Mouse (Mus musculus) heart, postnatal 10 days (tissue): ENCODE measurements around the gene Fam92b. TPM values are rescaled to one million over a fixed set of nuclear protein-coding genes. Genes with fewer than 3 reads are reported as not detected.

Source experiments
- DNase-seq, 2 experiments: peaks; one replicate each; pipeline ENCODE4 v3.0.0; 2021
- intact Hi-C: fragments of 180-260 bp; cut with DNase I; formaldehyde crosslinking; loops from one replicate; pipeline ENCODE4 v1.15.1; 2025
- total RNA-seq, 2 experiments: library from RNA; stranded (reverse); gene quantifications; 2 replicates each; pipeline ENCODE4 v1.2.3; 2021

Fam92b gene
- total RNA-seq, 2 experiments from 2014 or later = not detected

DNA sequence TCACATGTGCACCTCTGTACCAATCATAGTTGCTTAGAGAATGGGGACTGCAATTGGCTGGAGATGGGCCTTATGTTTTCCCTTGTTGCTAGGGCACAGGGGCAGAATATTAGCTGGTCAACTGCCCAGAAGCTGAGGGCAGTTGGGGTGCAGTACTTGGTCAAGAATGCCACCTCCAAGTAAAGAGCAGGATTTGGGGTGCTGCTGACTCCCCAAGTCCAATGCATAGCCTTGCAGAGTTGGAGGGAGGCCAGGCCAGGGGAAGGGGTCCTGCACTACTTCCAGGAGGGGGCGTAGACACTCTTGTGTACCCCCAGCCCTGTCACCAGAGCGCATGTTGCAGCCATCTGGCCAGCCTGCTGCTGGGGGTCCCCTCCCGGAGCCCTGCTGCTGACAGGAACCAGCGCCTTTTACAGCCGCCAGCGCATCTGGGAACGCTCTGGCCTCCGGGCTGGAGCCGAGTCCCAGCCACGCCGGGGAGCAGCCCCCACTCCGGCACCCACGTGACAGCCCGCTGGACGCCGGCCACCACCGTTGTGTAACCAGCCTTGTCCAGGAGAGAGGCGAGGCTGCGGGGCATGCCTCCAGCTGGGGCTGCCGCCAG lies 13.6 kb upstream of the Fam92b start:
- intact Hi-C loops = no loop called here
- peak; percentile 98 for DNase-seq

GRCm38 (mm10) chr8:120190107-120190809 lies 13.0 kb upstream of the Fam92b start:
- DNase-seq = no peak
- intact Hi-C loops = no loop called here

GRCm38 (mm10) chr8:120189440-120189839 lies 12.2 kb upstream of the Fam92b start:
- DNase-seq = no peak
- intact Hi-C loops = no loop called here

GRCm38 (mm10) chr8:120188510-120188909 lies 11.2 kb upstream of the Fam92b start:
- peak; percentile 69 to 76 for DNase-seq
- intact Hi-C loops = no loop called here

DNA sequence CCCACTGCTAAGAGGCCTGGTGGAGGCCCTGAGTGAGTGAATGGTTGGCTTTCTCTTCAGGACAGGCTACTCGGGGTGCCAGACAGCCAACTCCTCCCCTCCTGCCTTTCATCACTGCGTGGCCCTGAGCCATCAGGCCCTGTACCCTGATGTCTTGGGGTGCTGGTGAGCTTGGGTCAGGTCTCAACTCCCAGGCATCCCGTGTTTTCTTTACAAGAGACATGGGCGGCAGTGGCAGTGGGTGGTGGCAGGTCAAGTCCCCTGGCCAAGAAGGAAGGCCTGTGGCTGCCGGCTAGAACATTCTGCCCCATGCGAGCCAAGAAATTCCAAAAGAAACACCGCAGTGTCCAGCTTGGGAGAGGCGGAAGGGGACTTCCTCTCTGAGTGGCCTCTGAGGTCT lies 9.2 kb upstream of the Fam92b start:
- peak; percentile 65 to 73 for DNase-seq
- intact Hi-C loops = loop anchor here (1.0 kb wide), 1 partner anchor 20 kb away; no protein-coding TSS in a partner anchor

- intact Hi-C loops = no loop called here
- DNase-seq = peak; percentile 71 to 76
Observed at GRCm38 (mm10) chr8:120184850-120185792, 7.9 kb upstream of the Fam92b start.

DNA sequence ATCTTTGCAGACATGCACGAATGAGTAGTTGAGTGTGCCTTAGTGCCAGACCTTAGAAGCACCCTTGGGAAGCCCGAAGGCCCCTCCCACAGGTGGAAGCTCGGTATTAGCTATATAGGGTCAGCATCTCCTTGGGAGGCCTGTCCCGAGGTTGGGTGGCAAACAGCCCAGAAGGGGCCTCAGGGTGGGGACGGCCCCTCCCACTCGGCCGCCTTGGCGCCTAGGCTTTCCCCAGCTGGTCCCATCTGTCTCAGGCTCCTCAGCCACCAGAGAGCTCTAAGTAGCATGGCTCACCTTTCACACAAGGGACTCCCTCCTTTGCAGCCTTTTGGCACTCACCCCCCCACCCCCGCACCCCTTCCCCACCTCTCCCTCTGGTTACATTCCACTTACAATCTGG lies 7.1 kb upstream of the Fam92b start:
- DNase-seq = peak; percentile 63 to 67
- intact Hi-C loops = no loop called here

DNA sequence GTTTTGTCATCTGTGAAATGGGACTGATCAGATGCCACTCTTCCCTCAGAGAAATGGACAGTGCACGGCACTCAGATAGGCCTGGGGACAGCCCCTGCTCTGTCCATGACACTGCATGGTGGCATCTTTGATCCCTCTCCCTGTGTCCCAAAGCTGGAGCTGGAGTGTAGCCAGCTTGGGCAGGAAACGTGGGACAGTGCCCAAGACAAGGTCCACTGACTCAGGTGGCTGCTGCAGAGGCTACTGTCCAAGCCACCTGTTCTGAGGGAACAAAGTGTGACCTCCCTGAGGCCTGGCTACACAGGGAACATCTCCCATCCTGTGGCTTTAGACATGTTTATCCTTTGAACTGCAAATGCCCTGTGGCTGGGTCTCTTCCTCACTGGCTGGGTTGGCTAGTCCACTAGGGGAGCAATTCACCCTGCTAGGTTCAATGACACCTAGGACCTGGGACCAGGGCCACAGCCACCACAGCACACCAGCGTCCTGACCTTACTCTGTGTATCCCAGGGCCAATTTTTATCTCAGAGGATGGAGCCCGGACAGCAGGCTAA lies 4.7 kb upstream of the Fam92b start:
- intact Hi-C loops = no loop called here
- DNase-seq = no peak

GRCm38 (mm10) chr8:120181274-120181673 lies 4.0 kb upstream of the Fam92b start:
- DNase-seq = no peak
- intact Hi-C loops = no loop called here

GRCm38 (mm10) chr8:120180445-120180970 lies 3.2 kb upstream of the Fam92b start:
- intact Hi-C loops = no loop called here
- DNase-seq = no peak

- intact Hi-C loops = loop anchor here (2.0 to 10.0 kb wide), 7 partner anchors 38 to 428 kb away; no protein-coding TSS in a partner anchor
- DNase-seq = peak; percentile 94 to 96
Observed at GRCm38 (mm10) chr8:120179027-120179431, 1.8 kb upstream of the Fam92b start.

- intact Hi-C loops = loop anchor here (2.0 to 10.0 kb wide), 7 partner anchors 39 to 429 kb away; no protein-coding TSS in a partner anchor
- no peak for DNase-seq
Observed at GRCm38 (mm10) chr8:120178124-120178514, 853 bp upstream of the Fam92b start.

DNA sequence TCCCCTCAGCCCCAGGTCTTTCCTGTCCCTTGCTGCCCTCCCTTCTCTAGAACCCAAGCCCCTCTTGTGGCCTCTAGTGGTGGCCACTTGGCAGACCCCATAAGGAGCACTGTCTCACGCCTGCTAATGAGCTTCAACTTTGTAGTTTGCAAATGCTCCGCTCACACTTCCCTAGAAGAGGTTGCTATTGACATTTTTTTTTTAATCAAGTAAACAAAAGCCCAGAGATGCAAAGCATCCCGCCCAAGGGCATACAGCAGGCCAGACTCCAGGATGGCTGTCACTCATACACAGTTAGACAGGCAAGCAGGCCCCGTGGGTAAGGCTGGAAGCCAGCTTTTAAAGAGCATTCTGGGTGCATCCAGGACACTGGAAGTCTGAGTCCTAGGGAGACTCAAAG lies 661 bp downstream of the Fam92b start:
- DNase-seq = no peak
- intact Hi-C loops = loop anchor here (5.0 to 10.0 kb wide), 3 partner anchors 41 to 431 kb away; no protein-coding TSS in a partner anchor

DNA sequence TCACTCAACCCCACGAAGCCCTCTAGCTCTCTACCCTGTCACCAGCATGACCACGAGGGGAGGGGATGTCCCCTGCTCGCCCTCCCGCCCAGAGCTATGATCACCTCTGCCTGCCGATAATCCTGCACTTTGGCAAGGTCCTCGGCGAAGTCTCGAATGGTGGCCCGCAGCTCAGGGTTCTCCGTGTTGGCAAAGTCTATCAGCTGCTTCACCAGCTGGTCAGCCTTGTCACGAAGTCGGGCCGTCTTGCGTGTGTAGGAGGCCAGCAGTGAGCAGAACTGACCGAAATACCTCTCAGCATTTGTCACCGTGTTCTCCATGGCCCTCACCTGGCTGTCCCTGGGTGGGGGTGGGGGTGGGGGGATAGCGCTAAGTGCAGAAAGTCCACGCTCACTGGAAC lies 2.7 kb downstream of the Fam92b start:
- no peak for DNase-seq
- intact Hi-C loops = loop anchor here (5.0 to 10.0 kb wide), 3 partner anchors 43 to 433 kb away; no protein-coding TSS in a partner anchor

DNA sequence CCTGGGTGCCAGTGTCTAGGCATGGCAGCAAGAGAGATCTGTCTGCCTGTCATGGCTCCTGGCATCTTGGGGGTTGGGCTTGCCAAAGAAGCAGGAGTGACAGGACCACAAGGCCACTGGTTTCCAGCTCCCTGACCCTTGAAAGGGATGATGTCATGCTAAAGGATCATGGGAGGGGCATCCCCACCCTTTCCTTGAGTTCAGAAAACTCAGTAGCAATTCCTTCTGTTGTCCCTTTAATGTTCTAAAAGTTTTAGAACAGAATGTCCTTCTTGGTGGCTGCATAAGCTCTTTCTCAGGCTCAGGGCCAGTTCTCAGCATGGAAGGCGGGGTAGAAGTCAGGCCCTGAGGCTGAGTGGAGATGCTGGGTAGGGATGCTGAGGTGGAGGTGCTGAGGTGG lies 4.1 kb downstream of the Fam92b start:
- no peak for DNase-seq
- intact Hi-C loops = loop anchor here (10.0 kb wide), 1 partner anchor 402 kb away; no protein-coding TSS in a partner anchor

GRCm38 (mm10) chr8:120169119-120169518 lies 8.1 kb downstream of the Fam92b start:
- intact Hi-C loops = no loop called here
- DNase-seq = no peak

DNA sequence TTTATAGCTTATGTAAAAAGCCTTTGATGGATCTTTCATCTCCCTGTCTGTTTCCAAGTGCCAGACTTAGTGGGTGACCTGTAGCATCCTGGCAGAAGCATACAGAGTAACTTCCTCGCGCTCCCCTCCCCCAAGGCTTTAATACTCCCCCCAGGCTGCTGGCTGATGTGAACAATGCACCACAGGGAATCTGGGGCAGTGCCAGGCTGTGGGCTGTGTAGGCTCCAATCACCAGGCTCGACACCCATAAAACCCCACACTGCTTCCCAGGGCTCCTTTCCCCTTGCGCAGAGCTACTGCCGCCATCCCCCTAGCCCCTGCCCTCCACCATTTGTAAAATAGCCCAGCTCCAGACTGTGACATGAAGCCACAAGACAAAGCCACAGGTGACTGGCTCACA lies 9.4 kb downstream of the Fam92b start:
- no peak for DNase-seq
- intact Hi-C loops = no loop called here

DNA sequence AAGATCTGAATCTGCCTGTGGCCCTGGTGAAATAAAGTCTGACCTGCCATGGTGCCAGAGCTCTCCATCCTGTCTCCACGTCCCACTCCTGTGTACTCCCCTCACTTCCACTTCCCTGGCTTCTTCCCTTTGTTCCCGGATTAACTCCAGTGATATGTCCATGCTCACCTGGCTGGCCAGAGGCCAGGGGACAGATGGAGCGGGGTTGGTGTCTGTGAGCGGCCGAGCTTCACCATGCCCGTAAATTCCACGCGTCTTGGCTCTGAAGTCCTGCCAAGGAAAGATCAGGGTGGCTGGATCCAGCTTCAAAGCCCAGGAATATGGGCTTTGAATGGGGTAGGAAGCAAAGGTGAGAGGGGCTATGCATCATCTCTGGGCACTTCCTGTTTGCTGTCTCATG lies 10.1 kb downstream of the Fam92b start:
- DNase-seq = no peak

DNA sequence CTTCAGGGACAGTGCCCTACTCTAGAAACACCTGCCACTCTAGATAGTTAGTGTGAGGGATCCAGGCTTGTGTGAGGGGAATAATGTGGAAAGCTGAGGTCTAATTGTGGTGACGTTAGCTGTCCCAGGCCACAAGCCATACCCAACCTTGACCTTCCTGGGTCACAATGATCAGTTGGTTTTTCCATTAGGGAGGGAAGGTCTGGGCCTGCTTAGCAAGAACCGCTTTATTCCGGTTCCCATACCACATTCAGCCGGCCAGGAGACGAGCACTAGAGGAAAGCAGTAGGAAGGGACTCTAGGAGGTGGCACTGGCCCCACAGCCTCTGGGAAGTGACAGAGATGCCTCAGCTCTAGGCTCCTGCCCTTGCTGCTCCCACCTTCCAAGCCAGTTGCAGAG lies 13.2 kb downstream of the Fam92b start:
- DNase-seq = no peak
- intact Hi-C loops = no loop called here

More for the DNA sequence above, 10.1 kb downstream of the Fam92b start:
- intact Hi-C loops = no loop called here

- intact Hi-C loops = no loop called here
- DNase-seq = no peak
Observed at GRCm38 (mm10) chr8:120163376-120163775, 13.9 kb downstream of the Fam92b start.
